Mouse (Mus musculus): Measurements from ENCODE around the gene Gm10570. TPM values are rescaled to one million over a fixed set of nuclear protein-coding genes. Genes with fewer than 3 reads are reported as not detected.

The Gm10570 gene
- total RNA-seq (2017): not detected in 2 replicates

GRCm38 (mm10) chr4:130308231-130309081, at the start of gene Gm10570, which contains the start of gene Fabp3:
Gm10570 (minus strand) TSS chr4:130308674.
Fabp3 (plus strand) TSS chr4:130308595.
- ATAC-seq (replicated peaks; ENCODE audit: low read depth, poor library complexity, severe bottlenecking): peak; percentile 29

- no peak for ATAC-seq (replicated peaks; ENCODE audit: low read depth, poor library complexity, severe bottlenecking)
Measured at GRCm38 (mm10) chr4:130357946-130358345, 49.5 kb upstream of the Gm10570 start.

- no peak for ATAC-seq (replicated peaks; ENCODE audit: low read depth, poor library complexity, severe bottlenecking)
Measured at GRCm38 (mm10) chr4:130352588-130352987, 44.1 kb upstream of the Gm10570 start.

- no peak for ATAC-seq (replicated peaks; ENCODE audit: low read depth, poor library complexity, severe bottlenecking)
Measured at GRCm38 (mm10) chr4:130350690-130351422, 42.4 kb upstream of the Gm10570 start.

GRCm38 (mm10) chr4:130349666-130350065, 41.2 kb upstream of the Gm10570 start:
- no peak for ATAC-seq (replicated peaks; ENCODE audit: low read depth, poor library complexity, severe bottlenecking)

- ATAC-seq (replicated peaks; ENCODE audit: low read depth, poor library complexity, severe bottlenecking): peak; percentile 85
Measured at GRCm38 (mm10) chr4:130341691-130342090, 33.2 kb upstream of the Gm10570 start.

- ATAC-seq (replicated peaks; ENCODE audit: low read depth, poor library complexity, severe bottlenecking): no peak
Measured at GRCm38 (mm10) chr4:130335867-130336266, 27.4 kb upstream of the Gm10570 start.

- no peak for ATAC-seq (replicated peaks; ENCODE audit: low read depth, poor library complexity, severe bottlenecking)
Measured at GRCm38 (mm10) chr4:130327366-130327765, 18.9 kb upstream of the Gm10570 start.

- ATAC-seq (replicated peaks; ENCODE audit: low read depth, poor library complexity, severe bottlenecking): no peak
Measured at GRCm38 (mm10) chr4:130325446-130325845, 17.0 kb upstream of the Gm10570 start.

- ATAC-seq (replicated peaks; ENCODE audit: low read depth, poor library complexity, severe bottlenecking): no peak
Measured at GRCm38 (mm10) chr4:130323607-130324006, 15.1 kb upstream of the Gm10570 start.

GRCm38 (mm10) chr4:130323165-130323564, 14.7 kb upstream of the Gm10570 start:
- no peak for ATAC-seq (replicated peaks; ENCODE audit: low read depth, poor library complexity, severe bottlenecking)

GRCm38 (mm10) chr4:130322567-130322966, 14.1 kb upstream of the Gm10570 start:
- ATAC-seq (replicated peaks; ENCODE audit: low read depth, poor library complexity, severe bottlenecking): no peak

GRCm38 (mm10) chr4:130321640-130322039, 13.2 kb upstream of the Gm10570 start:
- no peak for ATAC-seq (replicated peaks; ENCODE audit: low read depth, poor library complexity, severe bottlenecking)

GRCm38 (mm10) chr4:130319564-130319963, 11.1 kb upstream of the Gm10570 start:
- ATAC-seq (replicated peaks; ENCODE audit: low read depth, poor library complexity, severe bottlenecking): no peak

GRCm38 (mm10) chr4:130318122-130318521, 9.6 kb upstream of the Gm10570 start:
- no peak for ATAC-seq (replicated peaks; ENCODE audit: low read depth, poor library complexity, severe bottlenecking)

- no peak for ATAC-seq (replicated peaks; ENCODE audit: low read depth, poor library complexity, severe bottlenecking)
Measured at GRCm38 (mm10) chr4:130316691-130317090, 8.2 kb upstream of the Gm10570 start.

GRCm38 (mm10) chr4:130315771-130316527, 7.5 kb upstream of the Gm10570 start:
- no peak for ATAC-seq (replicated peaks; ENCODE audit: low read depth, poor library complexity, severe bottlenecking)

GRCm38 (mm10) chr4:130313552-130313951, 5.1 kb upstream of the Gm10570 start:
- ATAC-seq (replicated peaks; ENCODE audit: low read depth, poor library complexity, severe bottlenecking): no peak

- ATAC-seq (replicated peaks; ENCODE audit: low read depth, poor library complexity, severe bottlenecking): no peak
Measured at GRCm38 (mm10) chr4:130312526-130312925, 4.1 kb upstream of the Gm10570 start.

GRCm38 (mm10) chr4:130309254-130309653, 780 bp upstream of the Gm10570 start:
- no peak for ATAC-seq (replicated peaks; ENCODE audit: low read depth, poor library complexity, severe bottlenecking)

Data from common myeloid progenitor, adult 5-6 weeks (primary cell).